Mouse (Mus musculus): ENCODE data around the gene Xpnpep3.

DNA sequence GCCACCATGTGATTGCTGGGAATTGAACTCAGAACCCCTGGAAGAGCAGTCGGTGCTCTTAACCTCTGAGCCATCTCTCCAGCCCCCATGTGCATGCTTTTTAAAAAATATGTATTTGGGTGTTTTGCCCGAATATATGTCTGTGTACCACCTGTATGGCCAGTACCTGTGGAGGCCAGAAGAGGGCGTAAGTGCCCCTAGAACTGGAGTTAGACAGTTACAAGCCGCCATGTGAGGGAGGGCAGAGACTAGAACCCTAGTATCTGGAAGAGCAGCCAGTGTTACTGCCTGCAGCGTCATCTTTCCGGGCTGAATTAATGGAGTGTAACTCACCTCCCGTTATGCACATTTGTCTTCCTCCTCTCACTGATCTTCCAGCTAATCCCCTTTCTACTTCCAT lies 61.6 kb downstream of the Xpnpep3 start:
- TF ChIP-seq MYOD1 (IDR thresholded peaks at IDR 0.05; ENCODE audit: control insufficient read depth in 1 of 3, insufficient read length in 2 of 3, low read depth in 2 of 3): no peak
- TF ChIP-seq POLR2A (IDR thresholded peaks at IDR 0.05; ENCODE audit: insufficient read length, low read depth): no peak
- TF ChIP-seq TCF12 (IDR thresholded peaks at IDR 0.05; ENCODE audit: insufficient read depth, poor library complexity, severe bottlenecking): no peak
- TF ChIP-seq REST (IDR thresholded peaks at IDR 0.05; ENCODE audit: insufficient read depth, insufficient read length): no peak
- TF ChIP-seq E2F4 (IDR thresholded peaks at IDR 0.05; ENCODE audit: insufficient read depth): no peak

All from myocyte (in vitro differentiated cells).